Mouse (Mus musculus) ES-CJ7 (cell line): ENCODE data around the gene Gm14743.
A peak's percentile ranks its signal among the peaks of the same experiment; 100 is the strongest.
"Not testable (repeated sequence)": the region's sequence is repeated elsewhere in the genome, so short reads cannot be mapped to it uniquely, and the experiment has no call there.

Experiments
- DNase-seq: peaks from one replicate; pipeline ENCODE4 v3.0.0; 2011; ENCODE audit warnings: low read depth, low spot score

The Gm14743 gene

DNA sequence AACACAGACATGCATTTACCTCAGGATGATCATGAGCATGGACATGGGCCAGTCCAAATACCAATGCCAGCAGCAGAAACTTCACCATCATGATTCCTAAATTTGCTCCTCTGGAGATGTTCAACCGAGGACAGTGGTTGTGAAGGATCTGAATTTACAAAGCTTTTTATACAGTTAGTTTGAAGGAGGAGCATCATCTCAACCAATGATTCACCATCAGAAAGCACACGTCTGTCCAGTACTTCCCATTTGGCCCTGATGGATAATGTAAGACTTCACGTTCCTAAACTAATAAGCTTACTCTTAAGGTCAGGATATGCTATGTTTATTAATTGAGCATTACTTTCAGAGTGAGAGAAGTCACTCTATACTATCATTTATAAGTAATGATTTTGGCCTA lies at the start of gene Gm14743:
Gene Gm14743 (minus strand): TSS at position 101 of the 400 bp plus-strand sequence.
- DNase-seq: not testable (repeated sequence)

- peak; percentile 46 for DNase-seq
These were observed 42.9 kb downstream of the Gm14743 start for GRCm38 (mm10) chrX:78202829-78203228.

GRCm38 (mm10) chrX:78202220-78202619 lies 43.5 kb downstream of the Gm14743 start:
- peak; percentile 24 for DNase-seq
